Mouse (Mus musculus) layer of hippocampus, adult 2 months (tissue): ENCODE results near the gene Matn3. TPM values are rescaled to one million over a fixed set of nuclear protein-coding genes. Genes with fewer than 3 reads are reported as not detected.

Experiments used
- DNase-seq, 2 experiments: peaks; one replicate each; pipeline ENCODE4 v3.0.0; 2022; ENCODE audit warnings: low spot score in 2 of 2
- H3K27ac ChIP-seq: fragments of 200-600 bp; 2 replicates; pipeline ENCODE4 v1.8.1; 2022
- H3K4me3 ChIP-seq: fragments of 200-600 bp; 2 replicates; pipeline ENCODE4 v1.8.1; 2022; ENCODE audit warnings: mild to moderate bottlenecking
- CTCF ChIP-seq: fragments of 200-600 bp; conservative IDR thresholded peaks from 2 replicates; pipeline ENCODE4 v1.8.1; 2022; ENCODE audit warnings: antibody characterized with exemption, mild to moderate bottlenecking, moderate library complexity
- total RNA-seq, 2 experiments: library from RNA; stranded (reverse); gene quantifications; 2 replicates each; pipeline ENCODE4 v1.2.3; 2021

The Matn3 gene
- total RNA-seq, 2 experiments from 2014 or later: not detected

GRCm38 (mm10) chr12:9010311-9010710 is 62.6 kb downstream of the Matn3 start:
- no peak for TF ChIP-seq CTCF
- Histone ChIP-seq H3K4me3 (no peak overlapping the region), H3K27ac (no peak overlapping the region)
- DNase-seq: no peak

GRCm38 (mm10) chr12:9016376-9016775 is 68.6 kb downstream of the Matn3 start:
- Histone ChIP-seq H3K27ac (no peak overlapping the region), H3K4me3 (no peak overlapping the region)
- no peak for DNase-seq
- TF ChIP-seq CTCF: no peak

DNA sequence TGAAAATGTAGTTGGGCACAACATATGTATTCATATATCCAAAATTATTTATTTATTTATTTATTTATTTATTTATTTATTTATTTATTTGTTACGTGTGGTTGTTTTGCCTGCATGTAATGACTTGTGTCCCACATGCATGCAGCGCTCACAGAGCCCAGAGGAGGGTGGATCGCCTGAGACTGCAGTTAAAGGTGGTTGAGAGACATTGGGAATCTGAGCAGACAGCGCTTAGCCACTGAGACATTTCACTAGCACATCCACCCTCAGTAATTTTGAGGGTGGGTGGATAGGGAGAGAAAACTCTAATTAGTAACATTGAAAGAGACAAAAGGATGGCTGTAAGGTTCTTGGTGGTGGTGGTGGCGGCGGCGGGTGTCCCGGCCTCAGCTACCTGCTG is 72.7 kb downstream of the Matn3 start:
- H3K4me3 ChIP-seq: no peak overlapping the region
- DNase-seq: no peak
- H3K27ac ChIP-seq: no peak overlapping the region
- TF ChIP-seq CTCF: no peak

DNA sequence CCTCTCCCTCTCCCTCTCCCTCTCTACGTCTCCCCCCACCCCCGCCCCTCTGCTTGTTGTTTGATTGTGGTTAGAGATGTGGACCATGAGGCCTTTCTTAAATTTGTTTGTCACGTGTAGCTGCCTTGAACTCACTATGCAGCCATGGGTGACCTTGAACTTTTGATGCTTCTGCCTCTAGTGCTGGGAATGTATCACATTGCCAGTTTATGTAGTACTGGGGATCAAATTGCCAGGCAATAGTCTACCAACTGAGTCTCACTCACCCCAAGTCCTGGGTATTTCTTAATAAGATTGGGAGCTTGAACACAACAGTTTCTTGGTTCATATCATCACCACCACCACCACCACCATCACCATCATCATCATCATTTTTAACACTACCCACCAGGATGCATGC is 73.3 kb downstream of the Matn3 start:
- TF ChIP-seq CTCF: no peak
- no peak overlapping the region for H3K4me3 ChIP-seq
- no peak for DNase-seq
- H3K27ac ChIP-seq: no peak overlapping the region

Other genes starting within 250 kb of the Matn3 start
- under 1 TPM; 0.69 to 0.93 TPM for gene Sdc1, start 176.6 kb upstream of the Matn3 start, total RNA-seq
- 100 to 1,000 TPM; 208 to 222 TPM for gene Laptm4a, start 26.3 kb upstream of the Matn3 start, total RNA-seq
- 10 to 100 TPM; 36.7 to 49.3 TPM for gene Wdr35, start 26.0 kb downstream of the Matn3 start, total RNA-seq
- gene Ttc32, start 82.1 kb downstream of the Matn3 start, total RNA-seq: 1 to 10 TPM; 4.7 to 5.3 TPM